Mouse (Mus musculus) E14TG2a.4 (cell line): ENCODE data around the gene Rarres2.

Experiments used
- CTCF ChIP-seq: conservative IDR thresholded peaks from 2 replicates; pipeline ENCODE4 v1.5.1; 2014; ENCODE audit warnings: low read length
- NANOG ChIP-seq: IDR thresholded peaks from 2 replicates; pipeline ENCODE4 v1.6.1; 2014; ENCODE audit warnings: borderline replicate concordance, low read length, mixed read lengths
- POU5F1 ChIP-seq: IDR thresholded peaks from 2 replicates; pipeline ENCODE4 v1.6.1; 2014; ENCODE audit warnings: low read length, borderline replicate concordance

GRCm38 (mm10) chr6:48573280-48573679, 691 bp upstream of the Rarres2 start:
- TF ChIP-seq CTCF, result no peak
- TF ChIP-seq NANOG, result no peak
- no peak for TF ChIP-seq POU5F1
